Mouse (Mus musculus) heart, postnatal 0 days (tissue): ENCODE measurements at regions not wholly inside any gene's neighbourhood (a gene's known extent, or its start where the extent isn't known, plus 50 kb on each side); places are given as distances from the start of the nearest gene placed in this dataset.

ENCODE experiments used
- ATAC-seq: fragments of 200-750 bp; cut with Nextera tagmentation; 2 replicates; pipeline ENCODE4 v1.8.0; 2017; ENCODE audit warnings: low read depth, moderate number of reproducible peaks, moderate library complexity; ENCODE audit not compliant: insufficient read depth
- DNase-seq: peaks from one replicate; pipeline ENCODE4 v3.0.0-alpha.2; 2016; ENCODE audit warnings: low spot score
- H3K27ac ChIP-seq: fragments of 300-500 bp; sonication (generic); 2 replicates; pipeline ENCODE4 v1.5.1; 2014; ENCODE audit warnings: low read depth, mild to moderate bottlenecking
- H3K27me3 ChIP-seq: fragments of 300-500 bp; sonication (generic); 2 replicates; pipeline ENCODE4 v1.6.1; 2014; ENCODE audit warnings: low read length, mixed read lengths; ENCODE audit not compliant: control insufficient read depth, insufficient read depth
- H3K36me3 ChIP-seq: fragments of 300-500 bp; sonication (generic); replicated peaks from 2 replicates; pipeline ENCODE4 v1.6.1; 2014; ENCODE audit warnings: low read length, mixed read lengths; ENCODE audit not compliant: control insufficient read depth, insufficient read depth
- H3K4me1 ChIP-seq: fragments of 300-500 bp; sonication (generic); 2 replicates; pipeline ENCODE4 v1.6.1; 2014; ENCODE audit warnings: antibody characterized with exemption; ENCODE audit not compliant: control insufficient read depth, insufficient read depth
- H3K4me2 ChIP-seq: fragments of 300-500 bp; sonication (generic); 2 replicates; pipeline ENCODE4 v1.6.1; 2014; ENCODE audit warnings: low read depth, mild to moderate bottlenecking, low read length, moderate library complexity
- H3K4me3 ChIP-seq: fragments of 300-500 bp; sonication (generic); 2 replicates; pipeline ENCODE4 v1.5.1; 2014; ENCODE audit warnings: low read depth, low read length
- H3K9ac ChIP-seq: fragments of 300-500 bp; sonication (generic); replicated peaks from 2 replicates; pipeline ENCODE4 v1.6.1; 2014; ENCODE audit warnings: low read depth, low read length, mixed read lengths
- H3K9me3 ChIP-seq: fragments of 300-500 bp; sonication (generic); replicated peaks from 2 replicates; pipeline ENCODE4 v1.6.1; 2016; ENCODE audit warnings: low read length; ENCODE audit not compliant: control insufficient read depth
- CTCF ChIP-seq: IDR thresholded peaks from 2 replicates; pipeline ENCODE4 v1.5.1; 2016; ENCODE audit warnings: antibody characterized with exemption, control low read depth, low read depth
- EP300 ChIP-seq: IDR thresholded peaks from 2 replicates; pipeline ENCODE4 v1.6.1; 2016; ENCODE audit warnings: antibody characterized with exemption, low read depth
- WGBS: fragments of 180-500 bp; shearing (Covaris S2); extraction: QIAGEN DNeasy Blood & Tissue Kit; methylation state at CpG from one replicate; pipeline ENCODE4 v1.1.7; 2014; 5-methylcytosine and 5-hydroxymethylcytosine counted together

- Histone ChIP-seq H3K9ac (no peak overlapping the region), H3K9me3 (0 out of 2 replicates have a peak, but pooled peaks cover 3% of the 10 kb centered on the region), H3K27ac (no peak overlapping the region), H3K27me3 (no peaks in the 10 kb centered on the region), H3K4me1 (0 out of 2 replicates have a peak, but pooled peaks cover 6% of the 10 kb centered on the region), H3K4me3 (no peak overlapping the region), H3K36me3 (no peaks in the 10 kb centered on the region), H3K4me2 (no peak overlapping the region)
- WGBS = 94% methylated on average over 6 of the region's 6 CpGs
- ATAC-seq (no peak), DNase-seq (no peak)
- TF ChIP-seq CTCF (no peak), EP300 (no peak)
These were observed 76.3 kb upstream of the Spred2 start for GRCm38 (mm10) chr11:19847910-19848309.

GRCm38 (mm10) chr11:19848412-19848811, 75.8 kb upstream of the Spred2 start:
- no peaks in the 10 kb centered on the region for H3K27me3 ChIP-seq

GRCm38 (mm10) chr11:19849347-19849811, 74.8 kb upstream of the Spred2 start:
- Histone ChIP-seq H3K9ac (no peak overlapping the region), H3K27ac (no peak overlapping the region), H3K27me3 (no peaks in the 10 kb centered on the region), H3K36me3 (no peaks in the 10 kb centered on the region), H3K4me1 (0 out of 2 replicates have a peak, but pooled peaks cover 6% of the 10 kb centered on the region), H3K4me2 (no peak overlapping the region), H3K4me3 (no peak overlapping the region), H3K9me3 (no peaks in the 10 kb centered on the region)
- WGBS = 55% methylated on average over 4 of the region's 4 CpGs
- no peak for TF ChIP-seq EP300
- no peak for DNase-seq
- ATAC-seq = peak; percentile 6; the same call in 1 of the 2 replicates

More at GRCm38 (mm10) chr11:19848412-19848811, 75.8 kb upstream of the Spred2 start:
- H3K4me1 ChIP-seq = 0 out of 2 replicates have a peak, but pooled peaks cover 6% of the 10 kb centered on the region
- no peaks in the 10 kb centered on the region for H3K36me3 ChIP-seq
- H3K27ac ChIP-seq = no peak overlapping the region
- TF ChIP-seq CTCF (no peak), EP300 (no peak)
- no peak overlapping the region for H3K9ac ChIP-seq
- 77% methylated on average over 6 of the region's 6 CpGs for WGBS
- H3K4me2 ChIP-seq = no peak overlapping the region
- 0 out of 2 replicates have a peak, but pooled peaks cover 3% of the 10 kb centered on the region for H3K9me3 ChIP-seq
- no peak for ATAC-seq
- no peak overlapping the region for H3K4me3 ChIP-seq
- DNase-seq = no peak

GRCm38 (mm10) chr11:19849844-19850420, 74.2 kb upstream of the Spred2 start:
- no peaks in the 10 kb centered on the region for H3K9me3 ChIP-seq
- DNase-seq (no peak), ATAC-seq (0 out of 2 replicates have a peak, but pooled peaks have one; percentile 14)
- no peak overlapping the region for H3K27ac ChIP-seq
- no peak for TF ChIP-seq CTCF
- no peak for TF ChIP-seq EP300
- WGBS = 86% methylated on average over 3 of the region's 3 CpGs
- H3K27me3 ChIP-seq = no peaks in the 10 kb centered on the region
- no peaks in the 10 kb centered on the region for H3K36me3 ChIP-seq
- no peak overlapping the region for H3K4me2 ChIP-seq
- H3K4me3 ChIP-seq = no peak overlapping the region
- H3K4me1 ChIP-seq = 0 out of 2 replicates have a peak, but pooled peaks cover 6% of the 10 kb centered on the region
- no peak overlapping the region for H3K9ac ChIP-seq

- 18% methylated on average over 6 of the region's 6 CpGs for WGBS
- Histone ChIP-seq H3K9me3 (no peaks in the 10 kb centered on the region), H3K36me3 (no peaks in the 10 kb centered on the region), H3K27me3 (no peaks in the 10 kb centered on the region), H3K9ac (no peak overlapping the region), H3K27ac (no peak overlapping the region), H3K4me2 (no peak overlapping the region), H3K4me3 (no peak overlapping the region), H3K4me1 (0 out of 2 replicates have a peak, but pooled peaks cover 6% of the 10 kb centered on the region)
- DNase-seq (no peak), ATAC-seq (no peak)
- TF ChIP-seq EP300 (no peak), CTCF (no peak)
These were observed 73.1 kb upstream of the Spred2 start for GRCm38 (mm10) chr11:19851022-19851615.
